Mouse (Mus musculus) common myeloid progenitor, adult 5-6 weeks (primary cell): ENCODE measurements around the gene Cnn3. TPM values are rescaled to one million over a fixed set of nuclear protein-coding genes. Genes with fewer than 3 reads are reported as not detected.

ENCODE experiments used
- ATAC-seq: replicated peaks from 2 replicates; pipeline ENCODE4 v1.8.0; 2016; ENCODE audit warnings: low read depth, mild to moderate bottlenecking, moderate TSS enrichment, inconsistent platforms; ENCODE audit not compliant: poor library complexity, severe bottlenecking
- total RNA-seq: library from RNA; stranded (forward); fragments of 200-1000, 187-1606 nt; gene quantifications from 2 replicates; pipeline ENCODE4 v1.2.3, GENCODE M21; 2017

Cnn3 gene
- total RNA-seq, 1 experiment from 2014 or later = 43.5 TPM

DNA sequence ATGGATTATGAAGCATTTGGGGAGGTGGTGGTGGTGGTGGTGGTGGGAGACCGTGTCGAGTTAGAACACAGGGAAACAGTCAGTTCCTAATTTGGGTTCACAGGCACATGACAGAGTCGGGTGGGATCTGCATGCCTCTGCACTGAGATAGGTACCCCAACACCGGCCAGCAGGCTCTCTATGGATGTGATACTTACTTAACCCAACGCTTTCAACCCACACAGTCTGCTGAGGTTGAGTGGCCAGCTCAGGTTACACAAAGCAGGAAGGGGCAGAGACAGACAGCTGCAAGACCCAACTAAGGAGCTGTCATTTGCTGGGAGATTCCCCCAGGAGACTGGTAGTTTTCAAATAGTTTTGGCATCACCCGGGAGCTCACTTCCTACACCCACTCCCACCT lies 55.3 kb downstream of the Cnn3 start:
- ATAC-seq = no peak

DNA sequence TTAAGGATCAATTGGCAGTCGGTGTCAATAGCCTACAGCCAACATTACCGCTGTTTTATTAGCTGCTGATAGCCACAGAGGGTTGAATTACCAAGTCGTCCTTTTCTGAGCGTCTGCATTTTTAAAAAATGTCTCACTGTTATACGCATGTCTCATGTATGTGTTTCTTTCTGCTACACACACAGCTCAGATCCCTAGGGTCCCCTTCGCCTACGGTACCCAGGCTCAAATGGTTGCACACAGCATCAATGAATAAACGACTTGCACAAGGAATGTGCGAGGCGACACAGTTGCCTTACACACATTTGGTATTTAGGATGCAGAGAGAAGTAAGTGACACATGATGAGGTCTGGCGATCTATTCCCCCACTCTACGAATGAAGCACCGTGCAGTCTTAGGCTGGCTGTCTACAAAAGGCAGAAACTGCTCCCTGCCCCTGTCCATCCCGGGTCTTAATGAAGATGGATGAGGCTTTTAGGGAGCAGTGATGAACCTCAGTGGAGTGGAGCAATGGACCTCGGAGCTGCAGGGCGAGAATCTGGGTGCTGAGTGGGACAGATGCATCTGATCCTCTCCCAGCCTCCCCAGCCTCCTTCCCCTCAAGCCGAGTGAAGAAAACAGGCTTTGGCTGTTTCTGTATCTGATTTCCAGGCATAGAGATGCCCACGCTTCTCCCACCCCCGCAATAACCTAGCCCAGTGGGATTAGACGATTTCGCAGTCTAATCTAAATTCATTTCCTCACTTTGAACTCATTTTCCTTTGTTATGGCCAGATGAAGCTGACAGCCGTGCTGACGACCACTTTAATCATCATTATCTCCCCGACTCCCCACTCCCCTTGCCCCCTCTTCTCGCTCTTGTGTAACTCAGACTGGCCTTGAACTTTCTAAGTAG lies 57.2 kb downstream of the Cnn3 start:
- ATAC-seq = no peak

- ATAC-seq = no peak
Observed at GRCm38 (mm10) chr3:121485201-121485600, 58.9 kb downstream of the Cnn3 start.

- ATAC-seq = no peak
Observed at GRCm38 (mm10) chr3:121489462-121490118, 63.3 kb downstream of the Cnn3 start.

DNA sequence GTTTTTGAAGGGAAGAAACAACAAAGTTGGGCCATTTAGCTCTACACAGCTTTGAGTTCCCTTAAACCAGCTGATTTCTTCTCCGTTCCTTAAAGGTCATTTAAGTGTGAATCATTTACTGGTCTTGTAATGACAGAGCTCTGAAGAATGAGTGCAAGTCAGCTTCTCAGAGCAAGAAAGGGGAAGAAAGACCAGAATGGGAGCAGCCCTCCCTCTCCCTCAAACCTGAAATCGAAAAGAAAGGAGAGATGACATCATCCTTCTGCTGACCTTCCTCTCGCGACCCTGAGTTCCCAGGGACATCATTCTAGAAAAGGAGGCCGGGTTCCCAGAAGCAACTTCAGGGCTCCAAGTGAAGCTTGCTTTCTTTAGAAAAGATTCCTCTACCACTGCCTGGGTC lies 64.6 kb downstream of the Cnn3 start:
- ATAC-seq = peak; percentile 82

- ATAC-seq = no peak
Observed at GRCm38 (mm10) chr3:121492026-121492425, 65.7 kb downstream of the Cnn3 start.

DNA sequence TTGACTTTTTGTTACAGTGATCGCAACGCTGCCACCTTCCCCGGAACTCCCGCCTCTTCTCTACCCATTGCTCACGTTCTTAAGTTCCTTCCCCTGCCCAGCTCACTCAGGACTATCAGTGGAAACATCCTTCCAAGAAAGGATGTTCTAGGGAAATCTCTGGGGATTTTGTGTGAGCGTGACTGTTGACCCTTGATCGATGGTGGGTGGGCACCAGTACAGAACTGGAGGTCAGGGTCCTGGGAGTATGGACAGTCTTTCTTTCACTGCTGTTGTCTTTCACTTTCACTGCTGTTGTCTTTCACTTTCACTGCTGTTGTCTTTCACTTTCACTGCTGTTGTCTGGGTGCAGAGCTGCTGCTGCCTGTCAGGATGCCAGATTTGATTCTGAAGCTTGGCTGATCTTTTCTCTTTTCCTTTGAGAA lies 67.7 kb downstream of the Cnn3 start:
- ATAC-seq = peak; percentile 57; the same call in 1 of the 2 replicates

GRCm38 (mm10) chr3:121500225-121500624 lies 73.9 kb downstream of the Cnn3 start:
- ATAC-seq = peak; percentile 99

- no peak for ATAC-seq
Observed at GRCm38 (mm10) chr3:121500734-121501133, 74.4 kb downstream of the Cnn3 start.

DNA sequence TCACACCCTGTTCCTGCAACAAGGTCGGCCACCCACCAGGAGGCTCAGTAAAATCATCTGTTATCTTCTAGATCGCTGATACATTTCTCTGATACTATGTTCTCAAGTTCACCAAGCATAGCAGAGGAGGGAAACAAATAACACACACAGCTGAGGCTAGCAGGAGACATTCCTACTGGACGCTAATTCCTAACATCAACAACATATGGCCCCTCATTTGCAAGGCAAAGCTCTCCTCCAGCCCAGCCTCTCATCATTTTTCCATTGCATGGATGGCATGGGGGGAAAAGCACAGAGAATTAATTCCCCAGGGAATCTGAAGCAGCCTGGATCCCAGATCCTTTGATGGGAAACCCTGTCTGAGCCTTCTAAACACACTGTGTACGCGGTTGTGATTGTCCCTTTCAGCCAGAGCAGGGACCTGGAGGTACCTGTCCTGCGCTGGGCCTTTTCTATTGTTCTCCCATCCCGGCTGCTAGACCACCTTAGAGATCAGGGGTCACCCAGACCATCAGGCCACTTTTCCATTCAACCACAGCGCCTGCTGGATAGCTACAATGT lies 78.7 kb downstream of the Cnn3 start:
- no peak for ATAC-seq

- ATAC-seq = no peak
Observed at GRCm38 (mm10) chr3:121506175-121506574, 79.9 kb downstream of the Cnn3 start.

DNA sequence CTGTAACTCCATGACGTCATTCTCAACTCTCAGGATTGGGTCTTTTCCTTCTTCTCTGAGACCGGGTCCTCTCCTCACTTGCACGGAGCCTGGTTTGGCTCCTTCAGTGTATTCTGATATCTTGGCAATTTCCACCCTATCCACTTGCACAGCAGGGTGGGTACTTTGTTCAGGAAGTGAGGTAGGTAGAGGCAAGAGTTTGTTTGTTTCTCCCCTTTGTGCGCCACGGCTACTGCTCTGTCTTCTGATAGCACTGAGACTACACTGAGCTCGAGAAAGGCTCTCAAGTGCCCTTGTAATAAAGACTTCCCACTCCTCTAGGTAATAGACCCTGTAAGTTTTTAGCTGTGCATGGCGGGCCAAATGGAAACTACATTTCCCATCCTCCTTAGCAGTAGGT lies 80.5 kb downstream of the Cnn3 start:
- ATAC-seq = no peak

GRCm38 (mm10) chr3:121507678-121508077 lies 81.4 kb downstream of the Cnn3 start:
- ATAC-seq = no peak

Other genes starting within 250 kb of the Cnn3 start
- 14.7 and 15.3 TPM in 2 replicates for gene Tmem56, start 143.4 kb upstream of the Cnn3 start, total RNA-seq
- 12.1 TPM in 2 replicates for gene Alg14, start 134.7 kb upstream of the Cnn3 start, total RNA-seq
- 0.46 TPM in 1 of 2 replicates, not detected in the other for gene Slc44a3, start 105.9 kb downstream of the Cnn3 start, total RNA-seq
- not detected in 2 replicates for gene 4930432M17Rik, start 244.3 kb downstream of the Cnn3 start, total RNA-seq